9 mouse cellular contexts compared by ENCODE assay signal in genomic region chr15:12789406-12789867, GRCm38 (mm10). TPM values are rescaled to one million over a fixed set of nuclear protein-coding genes. Genes with fewer than 3 reads are reported as not detected.
A peak's percentile ranks its signal among the peaks of the same experiment; 100 is the strongest.
DNase-seq lines count a peak whose midpoint lies in the region; ATAC-seq and TF ChIP-seq lines count a peak whose summit lies in the region.
"Had no signal": no experiment of that assay in that cellular context is flagged by ENCODE, and none has a peak within 500 bp of the region (broad histone marks: within the 10 kb centered on the region; RNA-seq: fewer than 3 reads in every experiment).

No protein-coding gene starts in this region.

- no peak overlapping the region for H3K9ac ChIP-seq in hindbrain, embryonic 16.5 days (ENCODE audit: low read depth, low read length)
- no peak overlapping the region for H3K9ac ChIP-seq in hindbrain, postnatal 0 days (replicated peaks; ENCODE audit: low read length)
- H3K9ac ChIP-seq in neural tube, embryonic 12.5 days: 0 out of 2 replicates have a peak overlapping the region, but pooled peaks have one; percentile 21

- 0 out of 2 replicates have a peak, but pooled peaks have one; percentile 34 for ATAC-seq in hindbrain, embryonic 16.5 days
- no peak for ATAC-seq in hindbrain, postnatal 0 days
- 0 out of 2 replicates have a peak, but pooled peaks have one; percentile 25 for ATAC-seq in neural tube, embryonic 12.5 days (ENCODE audit: low FRiP score, low read depth)

- TF ChIP-seq CTCF in hindbrain, postnatal 0 days (IDR thresholded peaks at IDR 0.05; ENCODE audit: low read depth): no peak

- no peaks in the 10 kb centered on the region for H3K36me3 ChIP-seq in hindbrain, embryonic 16.5 days (ENCODE audit: control insufficient read depth, insufficient read depth, low read length)
- no peaks in the 10 kb centered on the region for H3K36me3 ChIP-seq in hindbrain, postnatal 0 days (ENCODE audit: insufficient read depth, low read length)
- H3K36me3 ChIP-seq in neural tube, embryonic 12.5 days: no peaks in the 10 kb centered on the region

- no peaks in the 10 kb centered on the region for H3K27me3 ChIP-seq in hindbrain, embryonic 16.5 days (replicated peaks; ENCODE audit: control insufficient read depth, insufficient read depth, low read length)
- no peaks in the 10 kb centered on the region for H3K27me3 ChIP-seq in hindbrain, postnatal 0 days (ENCODE audit: insufficient read depth, low read length)
- no peaks in the 10 kb centered on the region for H3K27me3 ChIP-seq in neural tube, embryonic 12.5 days (replicated peaks)

- no peaks in the 10 kb centered on the region for H3K9me3 ChIP-seq in hindbrain, embryonic 16.5 days (ENCODE audit: control insufficient read depth, low read length)
- no peaks in the 10 kb centered on the region for H3K9me3 ChIP-seq in hindbrain, postnatal 0 days (ENCODE audit: low read length)
- no peaks in the 10 kb centered on the region for H3K9me3 ChIP-seq in neural tube, embryonic 12.5 days

- no peak overlapping the region for H3K4me2 ChIP-seq in hindbrain, embryonic 16.5 days (ENCODE audit: low read length)
- no peak overlapping the region for H3K4me2 ChIP-seq in hindbrain, postnatal 0 days (ENCODE audit: low read depth, low read length)
- peak overlapping the region; percentile 8; the same call in 1 of the 2 replicates for H3K4me2 ChIP-seq in neural tube, embryonic 12.5 days (replicated peaks)

- H3K27ac ChIP-seq in hindbrain, embryonic 16.5 days (ENCODE audit: low read depth, low read length): no peak overlapping the region
- H3K27ac ChIP-seq in hindbrain, postnatal 0 days: no peak overlapping the region
- no peak overlapping the region for H3K27ac ChIP-seq in neural tube, embryonic 12.5 days

- no peak overlapping the region for H3K4me3 ChIP-seq in hindbrain, embryonic 16.5 days (ENCODE audit: low read length)
- no peak overlapping the region for H3K4me3 ChIP-seq in hindbrain, postnatal 0 days (ENCODE audit: low read length)
- H3K4me3 ChIP-seq in neural tube, embryonic 12.5 days: no peak overlapping the region

- H3K4me1 ChIP-seq in hindbrain, embryonic 16.5 days (ENCODE audit: control insufficient read depth, insufficient read depth, low read depth, low read length): no peaks in the 10 kb centered on the region; the same call in 1 of the 2 replicates
- H3K4me1 ChIP-seq in hindbrain, postnatal 0 days (ENCODE audit: insufficient read depth, low read length): no peaks in the 10 kb centered on the region
- H3K4me1 ChIP-seq in neural tube, embryonic 12.5 days: peaks cover 7% of the 10 kb centered on the region; the same call in 1 of the 2 replicates

- 30% methylated on average over 10 of the region's 10 CpGs for WGBS in hindbrain, embryonic 16.5 days
- 34% methylated on average over 10 of the region's 10 CpGs for WGBS in hindbrain, postnatal 0 days
- 17% methylated on average over 10 of the region's 10 CpGs for WGBS in neural tube, embryonic 12.5 days

- DNase-seq in hindbrain, postnatal 0 days (ENCODE audit: low spot score): no peak
- peak; percentile 57 for DNase-seq in ZHBTc4 (ENCODE audit: low read depth, low spot score)
- peak; percentile 20 for DNase-seq in heart, postnatal 4 days
- no peak for DNase-seq in cerebellum, postnatal 4 days (ENCODE audit: low spot score in 2 of 2)
- DNase-seq in frontal cortex, adult 2 months (ENCODE audit: extremely low spot score in 1 of 2, low spot score in 1 of 2): no peak
- DNase-seq in gastrocnemius, postnatal 10 days: no peak
- DNase-seq: thymus, postnatal 4 days had no signal

RNA-seq across cellular contexts. Expression of gene 6030458C11Rik, which starts 35.0 kb away (rescaled TPM):
- polyA plus RNA-seq in hindbrain, embryonic 16.5 days (2015; fragmentation: Nextera tagmentation; extraction: Ambion mirVana): 28.8 and 33.7 TPM in 2 replicates
- total RNA-seq in hindbrain, postnatal 0 days (2014; rRNA removed): 15.1 and 21.3 TPM in 2 replicates
- 21.1 and 25.0 TPM in 2 replicates for polyA plus RNA-seq in hindbrain, postnatal 0 days (2015; fragmentation: Nextera tagmentation; extraction: Ambion mirVana)
- 10 to 100 TPM; 15.2 to 17.0 TPM for total RNA-seq in heart, postnatal 4 days (2021)
- polyA plus RNA-seq in neural tube, embryonic 12.5 days (2016; fragmentation: Nextera tagmentation; extraction: Ambion mirVana): 39.5 and 42.7 TPM in 2 replicates
- 25.2 and 25.4 TPM in 2 replicates for polyA plus RNA-seq in frontal cortex, adult 2 months (2012; rRNA removed)
- total RNA-seq in gastrocnemius, postnatal 10 days (2021): 10 to 100 TPM; 17.9 to 18.2 TPM

RNA-seq across cellular contexts. Expression of gene Drosha, which starts 35.2 kb away (rescaled TPM):
- 42.7 and 56.4 TPM in 2 replicates for polyA plus RNA-seq in hindbrain, embryonic 16.5 days (2015; fragmentation: Nextera tagmentation; extraction: Ambion mirVana)
- total RNA-seq in hindbrain, postnatal 0 days (2014; rRNA removed): 34.0 and 38.2 TPM in 2 replicates
- 32.3 and 33.7 TPM in 2 replicates for polyA plus RNA-seq in hindbrain, postnatal 0 days (2015; fragmentation: Nextera tagmentation; extraction: Ambion mirVana)
- total RNA-seq in heart, postnatal 4 days (2021): 10 to 100 TPM; 32.5 to 35.4 TPM
- polyA plus RNA-seq in neural tube, embryonic 12.5 days (2016; fragmentation: Nextera tagmentation; extraction: Ambion mirVana): 57.0 and 64.7 TPM in 2 replicates
- polyA plus RNA-seq in frontal cortex, adult 2 months (2012; rRNA removed): 59.4 and 60.1 TPM in 2 replicates
- total RNA-seq in gastrocnemius, postnatal 10 days (2021): 10 to 100 TPM; 29.8 to 31.0 TPM

RNA-seq across cellular contexts. Expression of gene Pdzd2, which starts 49.7 kb away (rescaled TPM):
- 13.6 and 19.5 TPM in 2 replicates for polyA plus RNA-seq in hindbrain, embryonic 16.5 days (2015; fragmentation: Nextera tagmentation; extraction: Ambion mirVana)
- 28.5 and 40.6 TPM in 2 replicates for total RNA-seq in hindbrain, postnatal 0 days (2014; rRNA removed)
- 15.4 and 15.9 TPM in 2 replicates for polyA plus RNA-seq in hindbrain, postnatal 0 days (2015; fragmentation: Nextera tagmentation; extraction: Ambion mirVana)
- 100 to 1,000 TPM; 178 to 205 TPM for total RNA-seq in heart, postnatal 4 days (2021)
- polyA plus RNA-seq in neural tube, embryonic 12.5 days (2016; fragmentation: Nextera tagmentation; extraction: Ambion mirVana): 7.3 and 9.0 TPM in 2 replicates
- polyA plus RNA-seq in frontal cortex, adult 2 months (2012; rRNA removed): 18.7 and 20.3 TPM in 2 replicates
- 10 to 100 TPM; 44.8 to 61.6 TPM for total RNA-seq in gastrocnemius, postnatal 10 days (2021)

Comparison
In these comparisons a context has a peak if more than half of its experiments do, and no peak if none do; other contexts are left out.
1. DNase-seq: peak in ZHBTc4 (single experiment) and heart, postnatal 4 days (single experiment); none in hindbrain, postnatal 0 days (single experiment), cerebellum, postnatal 4 days (0 of 2), frontal cortex, adult 2 months (0 of 2) and gastrocnemius, postnatal 10 days (single experiment).